Mouse (Mus musculus) forelimb bud, embryonic 11.5 days (tissue): ENCODE results near the gene Mrgprb3.

Experiments used
- DNase-seq: peaks from one replicate; pipeline ENCODE4 v3.0.0-alpha.2; 2012; ENCODE audit warnings: low read depth, low spot score

Gene Mrgprb3

GRCm38 (mm10) chr7:48643711-48644110 lies at the start of gene Mrgprb3:
TSS of gene Mrgprb3 (minus strand) at chr7:48643811.
- no peak for DNase-seq
